Mouse (Mus musculus): ENCODE results near the gene Defb20.
"Not testable (repeated sequence)": the region's sequence is repeated elsewhere in the genome, so short reads cannot be mapped to it uniquely, and the experiment has no call there.

Gene Defb20

DNA sequence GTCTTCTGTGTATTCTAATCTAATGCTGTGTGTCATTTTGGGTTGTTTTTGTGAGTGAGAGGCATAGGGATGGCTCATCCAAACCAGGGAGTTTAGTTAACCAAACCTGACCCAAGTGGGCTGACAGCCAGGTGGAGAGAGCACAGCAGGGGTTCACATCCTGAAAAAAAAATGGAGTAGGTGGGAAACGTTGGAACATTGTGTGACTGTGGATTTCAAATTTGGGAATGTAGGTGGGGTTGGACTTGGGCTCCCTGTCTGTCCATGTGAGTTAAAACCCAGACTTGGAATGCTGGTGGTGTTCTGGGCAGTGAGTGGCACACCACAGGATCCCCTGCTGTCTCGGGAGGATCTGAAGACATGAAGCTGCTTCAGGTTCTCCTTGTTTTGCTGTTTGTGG, at the start of gene Defb20:
Defb20 (plus strand) TSS at position 301 of the 400 bp plus-strand sequence.
- no peak for DNase-seq

DNA sequence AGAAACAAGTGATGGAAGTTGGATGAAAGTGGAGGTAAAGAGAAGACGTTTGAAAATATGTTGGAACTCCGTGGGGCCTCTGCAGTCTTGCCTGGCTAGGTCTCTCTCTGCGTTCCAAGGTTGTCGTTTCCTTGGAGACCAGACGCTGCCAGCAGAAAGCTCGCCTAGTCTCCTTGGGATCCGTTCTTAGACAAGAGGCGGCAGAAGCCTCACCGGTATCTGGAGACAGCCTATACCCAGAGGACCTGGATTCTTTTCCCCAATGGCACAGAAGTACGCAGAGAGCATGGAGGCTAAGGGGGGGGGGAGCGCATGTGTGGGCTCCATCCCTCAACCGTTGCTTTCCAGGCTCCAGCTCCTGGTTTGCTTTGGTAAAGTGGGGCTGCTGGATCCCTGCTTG, 49.4 kb upstream of the Defb20 start:
- no peak for DNase-seq

DNA sequence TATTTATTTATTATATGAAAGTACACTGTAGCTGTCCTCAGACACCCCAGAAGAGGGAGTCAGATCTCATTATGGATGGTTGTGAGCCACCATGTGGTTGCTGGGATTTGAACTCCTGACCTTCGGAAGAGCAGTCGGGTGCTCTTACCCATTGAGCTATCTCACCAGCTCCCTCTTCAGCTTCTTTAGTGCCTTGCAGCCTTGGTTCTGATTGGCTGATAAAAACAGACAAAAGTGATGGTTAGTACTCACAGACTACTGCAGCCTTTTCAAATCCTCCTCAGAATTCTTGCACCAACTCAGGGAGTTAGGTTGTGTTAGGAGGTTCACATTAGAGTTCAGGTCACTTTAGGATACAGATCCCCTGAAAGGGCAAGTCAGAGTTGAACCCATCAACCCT, 48.4 kb upstream of the Defb20 start:
- DNase-seq = not testable (repeated sequence)

DNA sequence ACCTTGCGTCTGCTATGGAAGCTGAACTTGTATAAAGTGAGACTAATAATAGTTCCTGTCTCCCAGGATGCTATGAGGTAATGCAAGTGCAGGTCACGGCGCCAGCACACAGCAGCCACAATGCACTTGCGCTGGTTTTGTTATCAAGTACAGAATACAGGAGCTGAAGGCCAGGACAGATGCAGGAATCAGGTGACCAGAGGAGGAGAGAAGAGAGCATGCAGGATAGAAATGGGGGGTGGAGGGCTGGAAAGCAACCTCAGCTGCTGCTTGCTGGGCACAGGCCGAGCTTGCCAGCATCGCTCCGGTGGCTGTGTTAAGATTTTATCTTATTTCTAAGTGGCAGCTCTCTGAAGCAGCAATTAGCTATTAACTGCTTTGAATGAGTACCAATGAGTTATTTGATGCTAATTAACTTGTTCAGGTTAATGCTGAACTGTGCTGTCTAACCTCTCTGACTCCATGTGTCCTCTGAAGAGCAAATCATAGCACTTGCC, 40.4 kb upstream of the Defb20 start:
- no peak for DNase-seq

DNA sequence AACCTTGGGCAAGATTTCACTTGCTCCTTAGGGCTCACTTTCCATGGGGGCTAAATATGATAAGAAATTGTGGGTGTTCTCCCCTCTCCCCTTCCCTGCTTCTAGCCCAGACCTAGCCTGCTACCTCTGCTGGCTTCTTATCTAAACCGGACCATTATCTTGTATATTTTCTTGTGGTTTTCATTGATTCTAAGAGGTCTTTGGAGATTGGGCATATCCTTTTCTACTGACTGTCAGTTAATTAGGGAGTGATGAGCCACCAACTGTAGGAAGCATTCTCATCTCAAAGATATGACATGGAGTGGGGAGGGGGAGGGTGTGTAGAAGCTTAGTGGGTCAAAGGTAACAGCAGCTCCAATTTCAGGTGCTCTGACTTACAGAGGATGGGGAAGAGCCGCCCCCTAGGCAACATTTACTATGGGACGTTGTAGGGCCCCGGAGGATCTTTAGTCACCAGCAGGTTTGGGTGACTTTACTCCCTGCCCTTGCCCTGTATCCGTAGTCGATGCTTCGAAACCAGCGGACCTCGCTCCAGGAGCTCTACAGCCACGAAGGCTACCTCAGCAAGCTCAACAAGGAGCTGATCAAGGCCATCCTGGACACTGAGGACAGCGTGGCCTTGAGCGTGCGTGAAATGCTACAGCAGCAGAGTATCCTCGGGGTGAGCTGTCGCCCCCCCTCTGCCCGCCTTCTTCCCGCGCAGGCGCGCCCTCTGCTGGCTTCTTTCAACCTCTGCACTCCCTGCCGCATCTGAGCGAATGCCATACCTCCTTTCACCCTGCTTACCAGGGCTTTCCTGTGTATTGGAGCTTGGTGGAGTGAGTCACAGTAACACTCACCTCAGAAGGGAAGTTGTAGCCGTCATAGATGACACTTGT, 39.6 kb upstream of the Defb20 start:
- DNase-seq = peak; percentile 87 to 89

DNA sequence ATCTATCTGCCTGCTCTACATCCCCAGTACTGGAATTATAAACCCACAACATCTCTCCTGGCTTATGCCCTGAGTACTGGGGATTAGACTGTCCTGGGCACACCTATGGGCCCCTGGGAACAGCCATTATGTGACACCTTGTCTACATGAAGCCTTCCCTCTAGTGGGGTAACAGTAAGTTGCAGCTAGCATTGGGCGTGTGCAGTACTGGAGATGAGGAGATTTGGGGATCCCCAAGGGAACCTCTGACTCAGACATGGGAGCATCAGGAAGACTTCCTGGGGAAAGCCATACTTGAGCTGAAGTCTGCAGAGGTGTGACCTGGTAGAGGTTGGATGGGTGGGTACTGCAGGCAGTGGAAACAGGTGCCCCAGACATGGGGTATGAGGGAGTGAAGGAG, 37.9 kb upstream of the Defb20 start:
- no peak for DNase-seq

DNA sequence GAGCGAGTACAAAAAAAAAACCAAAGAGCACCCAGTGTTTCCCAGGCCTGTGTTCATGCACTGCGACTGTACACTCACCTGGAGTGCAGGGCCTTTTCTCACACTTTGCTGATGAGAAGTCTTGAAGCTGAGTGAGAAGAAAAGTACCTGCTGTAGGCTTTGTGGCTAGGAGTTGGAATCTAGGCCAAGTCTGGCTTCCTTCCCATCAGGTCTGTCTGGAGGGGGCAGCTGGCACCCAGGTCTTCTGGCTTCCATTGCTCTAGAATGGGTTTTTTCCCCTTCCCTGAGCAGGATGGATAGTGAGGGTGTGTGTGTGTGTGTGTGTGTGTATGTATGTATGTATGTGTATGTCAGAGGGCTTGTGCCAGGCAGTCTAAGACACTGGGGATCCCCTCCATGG, 37.0 kb upstream of the Defb20 start:
- DNase-seq = no peak

DNA sequence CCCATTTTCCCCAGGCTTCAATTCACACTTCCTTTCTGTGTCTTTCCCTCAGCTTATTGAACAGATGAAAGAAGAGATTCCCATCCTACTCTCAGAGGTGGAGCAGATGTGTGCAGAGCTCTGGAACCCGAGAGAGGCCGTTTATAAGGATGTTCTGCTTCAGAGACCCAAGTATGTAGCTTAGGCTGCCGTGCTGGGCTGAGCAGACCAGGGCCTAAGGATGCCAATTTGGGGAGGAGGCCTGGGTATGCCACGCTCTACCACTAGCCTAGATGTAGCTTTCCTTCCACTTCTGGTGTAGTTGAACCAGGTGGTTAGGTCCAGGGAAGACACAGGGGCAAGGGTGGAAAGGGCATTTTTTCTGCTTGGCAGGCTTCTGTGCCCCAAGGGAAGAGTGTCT, 34.5 kb upstream of the Defb20 start:
- DNase-seq = no peak

DNA sequence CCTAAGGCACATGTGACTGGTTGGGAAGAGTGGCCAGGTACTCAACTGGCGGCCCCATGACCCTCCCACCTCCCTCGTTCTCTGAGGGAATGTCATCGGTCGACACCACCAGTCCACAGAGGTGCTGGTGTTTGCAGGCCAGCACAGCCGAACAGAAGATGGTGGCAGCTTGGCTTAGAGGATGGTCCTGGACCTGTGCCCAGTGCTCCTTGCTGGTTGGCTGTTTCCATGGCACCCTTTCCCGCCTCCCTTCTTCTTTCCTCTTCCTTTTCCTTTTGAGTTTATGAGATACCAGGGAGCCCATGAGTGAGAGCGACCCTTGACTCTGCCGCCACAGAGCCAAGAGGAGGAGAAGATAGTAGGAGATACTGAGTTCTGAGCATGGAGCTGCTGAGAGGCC, 33.6 kb upstream of the Defb20 start:
- peak; percentile 34 to 47 for DNase-seq

DNA sequence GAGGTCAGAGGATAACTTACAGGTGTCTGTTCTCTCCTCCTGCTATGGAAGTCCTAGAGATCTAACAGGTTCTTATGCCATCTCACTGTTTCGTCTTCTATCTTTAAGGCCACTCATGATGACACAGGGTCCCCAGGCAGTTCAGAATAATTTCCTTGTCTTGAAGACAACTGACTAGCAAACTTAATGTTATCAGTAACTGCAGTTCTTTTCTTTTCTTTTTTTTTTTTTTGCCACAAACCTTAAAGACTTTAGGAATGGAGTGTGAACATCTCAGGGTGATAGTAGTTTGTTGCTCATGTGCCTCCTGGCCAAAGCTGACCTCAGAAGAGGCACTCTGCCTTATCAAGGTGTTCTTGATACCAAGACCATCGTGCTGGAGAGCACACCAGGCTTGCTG, 30.2 kb upstream of the Defb20 start:
- DNase-seq = no peak

DNA sequence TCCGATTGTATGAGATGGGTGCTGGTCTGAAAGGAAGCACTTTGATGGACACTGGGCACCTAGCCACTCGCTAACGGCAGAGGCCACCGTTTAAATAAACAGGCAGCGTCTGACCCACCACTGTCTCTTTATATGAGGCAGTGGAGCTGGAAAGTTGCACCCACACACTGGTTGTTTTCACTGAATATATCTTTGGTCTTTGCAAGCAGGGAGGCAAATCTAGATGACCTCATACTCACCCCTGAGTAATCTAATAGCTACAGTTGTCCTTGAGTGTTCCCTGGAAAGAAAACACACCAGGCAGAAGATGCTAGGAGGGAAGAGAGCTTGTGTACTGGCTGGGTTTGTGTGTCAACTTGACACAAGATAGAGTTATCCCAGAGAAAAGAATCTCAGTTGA, 29.4 kb upstream of the Defb20 start:
- DNase-seq = no peak

DNA sequence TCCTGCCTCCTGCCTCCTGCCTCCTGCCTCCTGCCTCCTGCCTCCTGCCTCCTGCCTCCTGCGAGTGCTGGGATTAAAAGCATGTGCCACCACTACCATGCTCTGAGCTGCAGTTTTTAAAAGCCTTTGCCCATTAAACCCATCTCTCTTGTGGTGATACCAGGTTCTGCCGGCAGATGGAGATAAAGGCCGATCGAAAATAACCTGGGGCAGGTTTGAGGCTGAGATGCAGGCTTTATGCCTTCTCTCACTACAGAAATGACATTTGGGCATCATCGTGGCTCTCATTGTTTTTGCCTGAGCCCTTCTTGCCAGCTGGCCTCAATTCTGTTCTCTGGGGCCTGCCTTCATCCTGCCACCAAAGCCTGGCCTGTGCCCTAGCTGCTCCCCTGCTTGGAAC, 26.6 kb upstream of the Defb20 start:
- peak; percentile 74 to 86 for DNase-seq

DNA sequence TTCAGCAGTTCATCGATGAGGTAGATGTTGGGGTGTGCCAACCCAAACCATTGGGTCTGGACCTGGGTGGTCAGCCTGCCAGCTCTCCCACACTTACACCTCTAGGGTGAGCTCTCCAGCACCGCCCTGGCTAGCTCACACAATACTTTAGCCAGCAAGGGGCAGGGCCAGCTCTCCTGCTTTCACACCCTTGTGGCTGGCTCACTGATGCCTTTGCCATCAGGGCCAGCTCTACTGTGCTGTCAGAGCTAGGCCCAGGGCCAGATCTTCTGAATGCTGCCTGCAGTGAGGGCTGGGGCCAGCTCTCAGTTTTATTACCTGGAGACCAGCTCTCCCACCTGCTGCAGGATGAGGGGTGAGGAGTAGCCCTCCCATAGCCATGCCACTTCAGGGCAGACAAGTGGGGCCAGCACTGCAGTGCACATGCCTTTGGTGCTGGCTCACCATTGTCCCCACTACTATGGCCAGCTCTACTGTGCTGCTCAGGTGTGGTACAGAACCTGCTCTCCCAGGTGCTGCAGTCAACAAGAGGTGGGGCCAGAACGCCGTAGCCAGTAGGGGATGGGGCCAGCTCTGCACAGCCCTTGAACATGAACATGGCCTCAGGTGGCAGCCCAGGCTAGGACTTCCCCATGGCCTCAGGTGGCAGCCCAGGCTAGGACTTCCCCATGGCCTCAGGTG, 24.6 kb upstream of the Defb20 start:
- peak; percentile 27 to 52 for DNase-seq

DNA sequence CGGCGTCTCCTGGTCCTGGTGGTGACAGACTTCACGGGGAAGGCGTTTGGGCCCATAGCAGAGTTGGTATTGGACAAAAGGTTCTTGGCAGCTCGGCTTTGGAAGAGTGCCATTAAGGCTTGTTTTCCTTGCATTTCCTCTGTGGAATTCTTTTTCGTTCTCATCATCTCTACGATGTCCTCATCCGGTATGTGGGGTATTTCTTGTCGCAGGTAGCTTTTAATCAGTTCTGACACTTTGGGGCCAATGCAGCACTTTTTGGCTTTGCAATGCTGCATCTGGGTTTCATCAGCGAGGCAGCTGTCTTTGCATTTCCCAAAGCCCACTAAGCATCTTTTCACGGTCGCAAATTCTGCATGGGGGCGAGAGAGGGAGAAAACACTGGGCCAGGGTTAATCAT, 17.6 kb upstream of the Defb20 start:
- DNase-seq = no peak

DNA sequence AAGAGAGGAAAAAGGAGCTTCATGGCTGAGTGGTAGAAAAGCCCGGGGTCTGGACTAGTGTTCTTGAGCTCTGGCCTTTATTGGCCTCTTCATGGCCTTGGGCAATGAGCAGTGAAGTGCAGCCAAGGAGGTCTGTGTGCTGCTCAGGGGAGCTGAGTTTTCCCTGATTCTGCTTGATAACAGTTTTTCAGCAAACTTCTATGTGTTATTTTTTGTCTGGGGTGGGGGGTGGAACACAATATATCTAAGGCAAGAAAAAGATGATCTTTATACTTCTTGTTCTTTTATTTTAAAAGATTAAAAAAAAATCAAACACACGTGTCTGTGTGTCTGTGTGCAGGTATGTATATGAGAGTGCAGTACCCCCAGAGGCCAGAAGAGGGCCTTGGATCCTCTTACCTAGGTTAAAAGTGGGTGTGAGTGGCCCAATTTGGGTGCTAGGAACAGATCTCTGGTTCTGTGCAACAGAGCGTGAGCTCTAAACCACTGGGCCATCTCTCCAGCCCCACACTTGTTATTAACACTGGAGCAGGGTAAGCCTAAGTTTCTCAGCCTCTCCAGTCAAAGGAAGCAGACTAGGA, 12.2 kb upstream of the Defb20 start, which contains the start of gene Defb23:
Defb23 (minus strand) TSS at position 51 of the 581 bp plus-strand sequence.
- DNase-seq = no peak

DNA sequence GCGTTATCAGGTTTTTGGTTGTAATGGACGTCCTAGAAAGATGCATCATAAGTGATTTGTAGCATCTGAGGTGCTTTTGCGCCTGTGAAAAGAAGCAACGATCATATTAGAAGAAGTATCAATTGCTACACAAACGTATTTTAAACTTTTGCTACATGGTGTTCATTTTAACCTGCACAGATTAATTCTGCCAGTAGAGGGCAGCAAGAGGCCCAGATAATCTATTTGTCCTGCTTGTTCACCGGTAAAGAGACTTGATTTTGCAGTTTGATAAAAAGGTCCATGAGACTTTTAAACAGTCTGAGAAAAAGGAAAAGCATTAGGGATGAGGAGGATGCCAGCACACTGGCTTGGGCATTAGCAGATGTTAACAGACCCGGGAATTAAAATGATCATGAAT, 5.9 kb upstream of the Defb20 start:
- peak; percentile 25 to 47 for DNase-seq

DNA sequence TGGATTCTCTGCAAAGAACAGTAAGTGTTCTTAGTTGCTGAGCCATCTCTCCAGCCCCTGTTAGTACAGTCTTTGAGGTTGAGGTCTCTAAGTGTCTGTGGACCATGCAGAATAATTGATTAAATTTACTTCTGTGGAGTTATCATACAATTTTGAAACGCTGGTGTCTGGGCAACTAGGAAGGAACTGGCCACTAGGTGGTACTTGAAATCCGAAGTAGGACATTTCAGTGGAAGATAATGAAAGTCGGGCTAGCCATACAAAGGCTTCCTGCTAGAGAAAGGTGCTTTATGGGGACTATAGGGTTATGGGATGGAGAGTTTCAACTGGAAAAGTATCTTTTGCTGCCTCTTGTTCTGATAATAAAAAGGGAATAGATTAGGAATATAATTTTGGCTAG, 4.4 kb upstream of the Defb20 start:
- DNase-seq = no peak

DNA sequence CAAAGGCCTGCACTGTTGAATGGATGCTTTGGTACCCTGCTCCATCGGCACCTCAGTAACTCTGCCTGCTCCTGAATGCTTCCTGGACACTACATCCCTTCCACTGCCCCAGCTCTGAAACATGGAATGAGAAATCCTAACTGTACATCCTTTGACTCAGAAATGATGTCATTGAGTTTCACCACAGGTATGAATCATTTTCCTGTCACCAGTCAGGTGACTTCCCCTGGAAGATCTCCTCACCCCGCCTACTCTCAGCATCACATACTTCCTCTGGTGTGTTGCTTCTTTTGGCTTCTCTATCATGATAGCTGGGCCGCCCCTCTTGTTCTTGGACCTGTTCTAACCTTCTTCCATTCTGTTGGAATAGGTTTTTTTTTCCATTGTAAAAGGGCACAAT, 4.0 kb downstream of the Defb20 start:
- no peak for DNase-seq

DNA sequence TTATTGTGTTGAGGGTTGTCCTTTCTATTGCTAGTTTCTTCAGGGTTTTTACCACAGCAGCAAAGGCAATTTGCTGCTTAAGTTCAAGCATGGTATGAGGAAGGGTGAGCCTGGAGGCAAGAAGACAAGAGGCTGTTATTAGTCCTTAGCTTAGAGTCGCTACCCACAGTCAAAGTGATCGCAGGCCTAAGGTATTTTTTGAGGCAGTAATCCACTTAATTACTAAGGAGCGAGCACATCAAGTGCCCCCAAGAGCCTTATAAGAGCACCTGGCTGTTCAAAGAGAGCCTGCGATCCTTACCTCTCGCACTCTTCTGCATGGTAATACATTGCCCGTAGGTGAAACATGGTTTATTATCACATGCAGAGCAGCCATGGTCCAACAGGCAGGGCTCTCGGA, 4.9 kb downstream of the Defb20 start:
- DNase-seq = no peak

DNA sequence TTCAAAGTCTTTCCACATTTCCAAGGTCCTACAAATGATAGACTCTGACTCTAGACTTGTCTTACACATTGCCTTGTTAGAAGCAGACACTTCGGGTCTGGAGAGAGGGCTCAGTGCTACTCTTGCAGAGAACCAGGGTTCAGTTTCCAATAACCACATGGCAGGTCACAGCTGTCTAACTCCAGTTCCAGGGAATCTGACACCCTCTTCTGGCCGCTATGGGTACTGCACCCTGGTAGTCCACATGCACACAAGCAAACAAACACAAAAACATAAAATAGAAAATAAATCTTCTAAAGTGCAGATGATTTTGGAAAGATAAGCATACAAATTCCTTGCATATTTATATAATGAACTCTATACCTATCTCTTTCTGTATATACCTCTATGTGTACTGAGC, 10.2 kb downstream of the Defb20 start:
- DNase-seq = no peak

DNA sequence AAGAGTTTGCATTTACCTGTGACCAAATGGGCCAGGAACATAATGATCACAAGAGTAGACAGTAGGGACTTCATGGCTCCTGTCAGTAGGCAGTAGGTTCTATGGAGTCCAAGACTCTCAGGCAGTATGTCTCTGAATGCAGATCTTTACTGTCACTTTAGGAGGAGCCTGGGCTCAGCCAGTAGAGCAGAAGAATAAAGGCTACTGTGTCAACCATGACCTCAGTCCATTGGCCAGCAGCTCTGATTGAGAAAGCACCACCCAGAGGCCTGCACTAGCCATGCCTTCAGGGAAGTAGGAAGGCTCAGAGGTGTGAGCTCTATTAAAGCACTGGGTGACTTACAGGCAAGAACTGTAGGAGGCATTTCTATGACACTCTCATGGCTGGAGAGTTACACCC, 13.2 kb downstream of the Defb20 start, which contains the start of gene Defb22:
Defb22 (minus strand) TSS at position 101 of the 400 bp plus-strand sequence.
- DNase-seq = no peak

DNA sequence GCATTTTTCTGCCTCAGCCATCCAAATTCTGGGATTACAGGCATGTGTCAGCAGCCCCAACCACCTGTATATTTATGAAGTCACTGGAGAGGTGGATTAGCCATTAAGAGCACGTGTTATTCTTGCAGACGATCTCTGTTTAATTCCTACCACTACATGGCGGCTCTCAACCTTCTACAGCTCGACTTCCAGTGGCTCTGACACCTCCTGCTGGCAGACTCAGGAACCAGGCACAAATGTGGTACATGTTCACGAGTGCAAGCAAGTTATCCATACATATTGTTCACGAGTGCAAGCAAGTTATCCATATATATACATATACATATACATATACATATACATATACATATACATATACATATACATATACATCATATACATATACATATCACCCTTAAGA, 16.3 kb downstream of the Defb20 start:
- no peak for DNase-seq

DNA sequence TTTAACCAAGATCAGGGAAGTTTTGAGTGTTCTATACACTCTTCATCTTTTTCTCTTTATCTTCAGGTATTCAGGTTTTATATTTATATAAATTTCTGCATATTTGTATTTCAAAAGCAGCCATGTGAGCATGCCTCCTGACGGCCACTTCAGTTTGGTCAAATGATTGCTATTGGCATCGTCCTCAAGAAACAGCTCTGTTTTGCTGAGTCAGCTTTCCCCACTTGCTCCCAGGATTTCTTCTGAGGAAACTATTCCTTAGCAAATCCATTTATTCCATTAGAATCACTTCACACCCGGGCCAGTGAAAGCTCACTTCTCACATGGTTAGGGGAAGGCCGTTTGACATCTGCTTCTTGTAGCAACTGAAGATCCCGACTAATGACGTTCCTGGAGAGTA, 21.2 kb downstream of the Defb20 start:
- DNase-seq = no peak

Data from cerebellum, postnatal 36 days (tissue).